Mouse (Mus musculus) adrenal gland, postnatal 14 days (tissue): ENCODE measurements at regions not wholly inside any gene's neighbourhood (a gene's known extent, or its start where the extent isn't known, plus 50 kb on each side); places are given as distances from the start of the nearest gene placed in this dataset.
"Not testable (repeated sequence)": the region's sequence is repeated elsewhere in the genome, so short reads cannot be mapped to it uniquely, and the experiment has no call there.

ENCODE experiments used
- DNase-seq: peaks from one replicate; pipeline ENCODE4 v3.0.0; 2021; ENCODE audit warnings: mixed read lengths

- peak; percentile 42 for DNase-seq
Observed at GRCm38 (mm10) chr13:58663316-58663715, 52.6 kb upstream of the Slc28a3 start.

- no peak for DNase-seq
Observed at GRCm38 (mm10) chr13:58668664-58669063, 58.0 kb upstream of the Slc28a3 start.

GRCm38 (mm10) chr13:58670206-58670605 lies 59.5 kb upstream of the Slc28a3 start:
- no peak for DNase-seq

- DNase-seq = not testable (repeated sequence)
Observed at GRCm38 (mm10) chr13:58675611-58676010, 64.9 kb upstream of the Slc28a3 start.

- no peak for DNase-seq
Observed at GRCm38 (mm10) chr13:58677521-58677920, 66.8 kb upstream of the Slc28a3 start.

- no peak for DNase-seq
Observed at GRCm38 (mm10) chr13:58679663-58680062, 69.0 kb upstream of the Slc28a3 start.

GRCm38 (mm10) chr13:58686822-58687221 lies 76.1 kb upstream of the Slc28a3 start:
- DNase-seq = no peak

GRCm38 (mm10) chr13:58687609-58688008 lies 76.9 kb upstream of the Slc28a3 start:
- DNase-seq = no peak

GRCm38 (mm10) chr13:58688249-58688648 lies 77.6 kb upstream of the Slc28a3 start:
- no peak for DNase-seq

GRCm38 (mm10) chr13:58694703-58695102 lies 84.0 kb upstream of the Slc28a3 start:
- no peak for DNase-seq

- DNase-seq = no peak
Observed at GRCm38 (mm10) chr13:58695964-58696363, 85.3 kb upstream of the Slc28a3 start.

- DNase-seq = no peak
Observed at GRCm38 (mm10) chr13:58700021-58700420, 89.3 kb upstream of the Slc28a3 start.

- no peak for DNase-seq
Observed at GRCm38 (mm10) chr13:58704141-58704540, 93.5 kb upstream of the Slc28a3 start.

- no peak for DNase-seq
Observed at GRCm38 (mm10) chr13:58716584-58716983, 89.8 kb upstream of the Ntrk2 start.

GRCm38 (mm10) chr13:58730500-58731105 lies 75.8 kb upstream of the Ntrk2 start:
- DNase-seq = no peak

GRCm38 (mm10) chr13:58732776-58733175 lies 73.6 kb upstream of the Ntrk2 start:
- no peak for DNase-seq

- no peak for DNase-seq
Observed at GRCm38 (mm10) chr13:58733615-58734014, 72.8 kb upstream of the Ntrk2 start.

- DNase-seq = no peak
Observed at GRCm38 (mm10) chr13:58735577-58735976, 70.8 kb upstream of the Ntrk2 start.

GRCm38 (mm10) chr13:58740731-58741130 lies 65.6 kb upstream of the Ntrk2 start:
- no peak for DNase-seq

GRCm38 (mm10) chr13:58746056-58746455 lies 60.3 kb upstream of the Ntrk2 start:
- no peak for DNase-seq

GRCm38 (mm10) chr13:58747685-58748084 lies 58.7 kb upstream of the Ntrk2 start:
- DNase-seq = no peak

GRCm38 (mm10) chr13:58756125-58756524 lies 50.2 kb upstream of the Ntrk2 start:
- no peak for DNase-seq
